ENCODE assay signal across 8 mouse cellular contexts in genomic region chr5:124868981-124869380, GRCm38 (mm10). TPM values are rescaled to one million over a fixed set of nuclear protein-coding genes. Genes with fewer than 3 reads are reported as not detected.
DNase-seq lines count a peak whose midpoint lies in the region.

No protein-coding gene starts in this region.

- peak; percentile 66 to 88 for DNase-seq in adrenal gland, adult (ENCODE audit: inconsistent age in 2 of 2, low spot score in 1 of 2)
- no peak for DNase-seq in adrenal gland, adult 8-10 months
- peak; percentile 52 for DNase-seq in ES-CJ7 (ENCODE audit: low read depth, low spot score)
- peak; percentile 83 to 84 for DNase-seq in cerebellum, adult 18-20 months
- DNase-seq in frontal cortex, postnatal 10 days (ENCODE audit: low spot score in 2 of 2) = peak; percentile 48 to 61
- DNase-seq in kidney, postnatal 14 days = peak; percentile 71
- DNase-seq in lung, adult 18-20 months = peak; percentile 65 to 67
- DNase-seq in spleen, adult 18-20 months = peak; percentile 28 to 65

RNA-seq across cellular contexts. Expression of gene Zfp664, which starts 6.5 kb away (rescaled TPM):
- total RNA-seq in adrenal gland, adult 8-10 months (2022) = 10 to 100 TPM; 48.3 to 63.9 (median 55.9) TPM

RNA-seq across cellular contexts. Expression of gene Ccdc92, which starts 6.8 kb away (rescaled TPM):
- 10 to 100 TPM in 3 of 4 experiments, 1 to 10 TPM in 1; 9.3 to 14.1 (median 11.8) TPM for total RNA-seq in adrenal gland, adult 8-10 months (2022)
